Mouse (Mus musculus) cerebellum, postnatal 14 days (tissue): ENCODE measurements around the gene Ubxn6.
A peak's percentile ranks its signal among the peaks of the same experiment; 100 is the strongest.

ENCODE experiments used
- DNase-seq, 2 experiments: peaks; one replicate each; pipeline ENCODE4 v3.0.0; 2021; ENCODE audit warnings: mixed read lengths in 2 of 2

Gene Ubxn6

GRCm38 (mm10) chr17:56023386-56023785 is 51.4 kb downstream of the Ubxn6 start:
- no peak for DNase-seq

GRCm38 (mm10) chr17:56022989-56023290 is 51.9 kb downstream of the Ubxn6 start:
- no peak for DNase-seq

- DNase-seq: peak; percentile 73 to 75
Observed at GRCm38 (mm10) chr17:56022131-56022988, 52.5 kb downstream of the Ubxn6 start.

DNA sequence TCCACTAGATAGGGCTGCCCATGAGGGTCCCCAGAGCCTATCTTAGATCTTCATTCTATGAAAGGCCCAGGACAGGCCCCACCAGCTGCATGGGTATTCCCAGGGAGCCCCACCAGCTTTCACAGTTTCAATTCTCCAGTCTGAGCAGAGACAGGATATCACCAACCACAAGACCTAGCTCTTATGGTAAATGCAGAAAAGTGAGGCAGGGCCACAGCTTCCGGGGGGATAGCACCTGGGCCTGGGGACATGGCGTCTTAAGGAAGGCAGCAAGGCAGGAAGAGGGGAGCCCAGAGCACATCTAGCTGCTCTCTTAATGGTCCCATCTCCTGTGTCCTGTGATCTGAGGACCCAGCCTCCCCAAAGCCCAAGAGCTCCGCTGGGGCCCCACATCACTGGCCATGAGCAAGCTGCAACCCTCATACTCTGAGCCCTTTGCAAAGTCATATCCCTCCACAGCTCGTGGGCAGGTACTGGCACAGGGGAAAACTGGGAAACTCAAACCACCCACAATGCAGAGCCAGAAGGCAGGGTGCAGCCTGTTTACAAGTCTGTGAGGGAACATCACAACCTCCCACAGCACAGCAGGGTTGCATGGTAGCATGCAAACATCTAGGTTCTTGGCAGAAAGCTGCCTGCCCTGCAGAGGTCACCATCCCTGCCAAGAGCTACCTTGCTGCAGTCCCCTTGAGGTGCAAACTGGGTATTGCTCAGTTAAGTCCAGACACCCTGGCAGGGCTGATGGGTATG is 53.5 kb downstream of the Ubxn6 start:
- peak in 1 of 2 experiments; percentile 46 for DNase-seq

GRCm38 (mm10) chr17:56020400-56021084 is 54.3 kb downstream of the Ubxn6 start:
- peak in 1 of 2 experiments; percentile 54 for DNase-seq

GRCm38 (mm10) chr17:56018347-56019131 is 56.3 kb downstream of the Ubxn6 start:
- peak; percentile 86 to 89 for DNase-seq

DNA sequence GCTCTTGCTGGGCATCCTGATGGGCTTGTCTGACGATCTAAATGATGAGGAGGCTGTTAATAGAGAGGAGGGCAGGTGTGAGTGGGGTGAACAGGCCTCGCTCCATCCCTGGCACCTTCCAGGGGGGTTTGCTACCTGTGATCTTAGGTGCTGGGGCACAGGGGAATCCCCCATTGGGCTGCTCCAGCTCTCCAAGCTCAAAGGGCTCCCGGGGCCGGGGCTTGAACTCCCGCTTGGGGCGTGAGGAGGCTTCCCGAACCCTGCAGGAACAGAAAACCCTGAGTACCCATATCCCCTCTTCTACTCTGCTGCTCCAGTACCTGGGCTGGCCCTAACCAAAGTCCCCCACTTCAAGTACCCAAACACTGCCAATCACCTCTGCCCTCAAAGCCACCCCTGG is 57.0 kb downstream of the Ubxn6 start:
- peak in 1 of 2 experiments; percentile 34 for DNase-seq
